Mouse (Mus musculus) E14TG2a.4 (cell line): ENCODE results near the gene Ptprq.

Experiments used
- CTCF ChIP-seq: conservative IDR thresholded peaks from 2 replicates; pipeline ENCODE4 v1.5.1; 2014; ENCODE audit warnings: low read length
- NANOG ChIP-seq: IDR thresholded peaks from 2 replicates; pipeline ENCODE4 v1.6.1; 2014; ENCODE audit warnings: borderline replicate concordance, low read length, mixed read lengths

DNA sequence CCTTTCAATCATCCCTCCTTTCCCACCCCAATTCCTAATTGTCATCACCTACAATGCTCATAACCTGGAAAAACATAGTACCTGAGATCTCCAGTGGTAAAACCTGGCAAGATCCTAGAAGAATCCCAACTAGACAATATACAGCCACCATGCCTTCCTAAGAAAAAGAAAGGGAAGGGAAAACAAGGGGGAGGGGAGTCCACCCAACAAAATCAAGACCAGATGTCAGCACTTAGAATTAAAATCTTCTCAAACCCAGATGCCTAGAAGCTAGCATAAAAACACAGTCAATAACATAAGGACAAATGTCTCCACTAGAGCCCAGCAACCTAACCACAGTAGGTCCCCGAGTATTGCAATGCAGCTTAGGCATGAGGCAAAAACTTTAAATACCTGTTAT, 43.9 kb downstream of the Ptprq start:
- no peak for TF ChIP-seq CTCF
- no peak for TF ChIP-seq NANOG
